Mouse (Mus musculus) right cerebral cortex, postnatal 10 days (tissue): ENCODE results near the gene Dnajc28.
A peak's percentile ranks its signal among the peaks of the same experiment; 100 is the strongest.

Experiments used
- DNase-seq, 2 experiments: peaks; one replicate each; pipeline ENCODE4 v3.0.0; 2021; ENCODE audit warnings: low spot score in 2 of 2

Gene Dnajc28

GRCm38 (mm10) chr16:91592162-91592561 is 26.7 kb downstream of the Dnajc28 start:
- DNase-seq, result no peak

DNA sequence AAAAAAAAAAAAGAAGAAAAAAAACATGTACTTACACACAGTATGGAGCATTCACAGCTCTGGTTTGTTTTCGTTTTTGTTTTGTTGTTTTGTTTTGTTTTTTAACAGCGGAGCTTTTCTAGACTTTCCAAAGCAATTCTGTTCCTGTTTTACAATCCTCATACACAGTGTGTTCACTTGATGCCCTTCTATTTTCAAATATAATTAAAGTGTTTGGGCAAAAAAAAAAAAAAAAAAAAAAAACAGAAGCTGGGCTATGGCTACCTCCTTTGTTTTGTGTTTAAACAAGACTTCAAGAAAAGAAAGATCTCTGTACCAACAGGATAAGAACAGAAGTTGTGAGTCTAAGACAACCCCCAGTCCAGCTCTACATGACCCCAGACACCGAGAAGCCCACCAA is 30.1 kb downstream of the Dnajc28 start:
- no peak for DNase-seq

DNA sequence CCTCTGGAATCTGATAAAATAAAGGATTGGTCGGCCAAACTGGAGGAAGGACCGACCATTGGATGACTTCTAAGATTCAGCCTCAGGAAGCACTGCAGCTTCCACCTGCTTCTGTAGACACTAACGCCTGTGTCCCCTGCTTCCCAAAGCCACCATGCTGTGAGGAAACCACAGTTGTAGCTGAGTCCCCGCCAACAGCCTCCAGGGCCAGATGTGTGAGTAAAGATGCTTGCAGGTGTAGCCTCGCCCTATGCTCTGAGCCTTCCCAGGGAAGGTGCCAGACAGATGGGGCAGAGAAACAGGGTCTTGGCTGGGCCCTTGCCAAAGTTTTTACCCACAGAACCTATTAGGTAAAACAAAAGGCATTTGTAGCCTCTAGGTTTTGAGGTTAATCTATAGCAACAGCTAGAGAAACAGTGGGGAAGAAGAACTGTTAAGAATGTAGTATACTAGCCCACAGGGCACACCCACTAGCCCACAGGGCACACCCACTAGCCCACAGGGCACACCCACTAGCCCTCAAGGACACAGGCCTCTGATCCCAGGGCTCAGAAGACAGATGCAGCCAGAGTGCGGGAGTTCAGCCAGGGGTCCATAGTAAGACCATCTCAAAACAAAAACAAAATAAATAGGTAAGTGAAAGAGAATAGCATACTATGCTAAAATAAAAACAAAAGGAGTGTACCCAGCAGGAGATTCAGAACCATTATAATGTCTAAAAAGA is 30.9 kb downstream of the Dnajc28 start:
- DNase-seq, result no peak

GRCm38 (mm10) chr16:91586244-91586643 is 32.6 kb downstream of the Dnajc28 start:
- DNase-seq, result no peak

- no peak for DNase-seq
Observed at GRCm38 (mm10) chr16:91585617-91586016, 33.2 kb downstream of the Dnajc28 start.

GRCm38 (mm10) chr16:91582307-91582706 is 36.5 kb downstream of the Dnajc28 start:
- peak in 1 of 2 experiments; percentile 54 for DNase-seq

- DNase-seq, result peak in 1 of 2 experiments; percentile 61
Observed at GRCm38 (mm10) chr16:91578980-91579720, 39.7 kb downstream of the Dnajc28 start.

GRCm38 (mm10) chr16:91575151-91575550 is 43.7 kb downstream of the Dnajc28 start:
- DNase-seq, result no peak

GRCm38 (mm10) chr16:91571105-91571504 is 47.7 kb downstream of the Dnajc28 start:
- no peak for DNase-seq

- no peak for DNase-seq
Observed at GRCm38 (mm10) chr16:91568960-91569359, 49.9 kb downstream of the Dnajc28 start.

GRCm38 (mm10) chr16:91566002-91566401 is 52.8 kb downstream of the Dnajc28 start:
- DNase-seq, result no peak

DNA sequence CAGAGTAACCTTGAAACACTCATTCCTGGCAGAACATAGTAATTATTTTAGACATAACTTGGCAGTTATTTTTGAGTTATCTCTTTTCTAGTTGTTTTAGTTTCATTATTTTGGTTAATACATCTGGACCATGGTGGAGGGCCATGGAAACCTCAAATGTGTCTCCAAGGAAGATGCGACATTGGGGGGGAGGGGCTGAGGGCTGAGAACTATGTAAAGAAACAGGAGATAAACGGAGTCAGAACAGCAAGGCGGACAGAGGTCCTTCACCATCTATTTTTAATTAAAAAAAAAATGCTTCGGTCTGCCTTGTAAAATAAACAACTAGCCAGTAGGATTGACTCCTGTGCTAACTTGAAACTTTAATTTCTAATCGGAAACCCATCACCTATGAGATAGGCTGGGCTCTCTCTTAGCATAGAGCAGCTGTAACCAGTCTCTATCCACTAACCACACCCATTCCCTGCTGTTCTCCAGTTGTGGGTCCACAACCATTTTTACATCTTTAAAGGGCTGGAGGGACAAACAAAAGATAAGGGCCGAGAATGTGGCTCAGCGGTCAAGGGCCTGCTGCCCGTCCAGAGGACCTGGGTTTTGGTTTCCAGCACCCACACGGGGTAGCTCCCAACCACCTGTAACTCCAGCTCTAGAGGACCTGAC is 53.4 kb downstream of the Dnajc28 start:
- DNase-seq, result no peak

GRCm38 (mm10) chr16:91564580-91565291 is 54.1 kb downstream of the Dnajc28 start:
- DNase-seq, result no peak
